Mouse (Mus musculus): ENCODE measurements around the gene Snd1. TPM values are rescaled to one million over a fixed set of nuclear protein-coding genes. Genes with fewer than 3 reads are reported as not detected.

Snd1 gene
- polyA plus RNA-seq, 1 experiment from 2014 or later: 84.5 TPM

GRCm38 (mm10) chr6:28982817-28983216 lies 507.9 kb downstream of the Snd1 start:
- no peaks in the 10 kb centered on the region for H3K9me3 ChIP-seq (ENCODE audit: control insufficient read depth, low read length)
- no peak for DNase-seq
- H3K9ac ChIP-seq (replicated peaks; ENCODE audit: low read length): no peak overlapping the region
- no peak overlapping the region for H3K4me2 ChIP-seq (ENCODE audit: low read length)
- H3K36me3 ChIP-seq (ENCODE audit: control insufficient read depth, insufficient read depth, low read length): no peaks in the 10 kb centered on the region
- peaks cover 13% of the 10 kb centered on the region for H3K4me1 ChIP-seq (ENCODE audit: control insufficient read depth, insufficient read depth, low read length)
- no peak for ATAC-seq (ENCODE audit: low FRiP score, low TSS enrichment)
- no peaks in the 10 kb centered on the region; the same call in 1 of the 2 replicates for H3K27me3 ChIP-seq (ENCODE audit: control insufficient read depth, insufficient read depth, low read length)
- WGBS: 91% methylated on average over 1 of the region's 1 CpGs
- no peak overlapping the region for H3K27ac ChIP-seq (replicated peaks; ENCODE audit: low read depth, low read length)
- no peak overlapping the region for H3K4me3 ChIP-seq (replicated peaks; ENCODE audit: low read depth, low read length)

Other genes with a start within 250 kb of the Snd1 start
- 27.1 and 27.5 TPM in 2 replicates for gene Zfp800, start 77.1 kb upstream of the Snd1 start, polyA plus RNA-seq (2014; fragmentation: Nextera tagmentation; extraction: Ambion mirVana)
- gene Arf5, start 51.6 kb upstream of the Snd1 start, polyA plus RNA-seq (2014; fragmentation: Nextera tagmentation; extraction: Ambion mirVana): 390 and 430 TPM in 2 replicates
- gene Fscn3, start 47.4 kb upstream of the Snd1 start, polyA plus RNA-seq (2014; fragmentation: Nextera tagmentation; extraction: Ambion mirVana): not detected in 2 replicates
- 8.4 and 9.5 TPM in 2 replicates for gene Gcc1, start 46.7 kb upstream of the Snd1 start, polyA plus RNA-seq (2014; fragmentation: Nextera tagmentation; extraction: Ambion mirVana)
- not detected in 2 replicates for gene Pax4, start 25.8 kb upstream of the Snd1 start, polyA plus RNA-seq (2014; fragmentation: Nextera tagmentation; extraction: Ambion mirVana)